Mouse (Mus musculus): ENCODE measurements around the gene Vldlr. TPM values are rescaled to one million over a fixed set of nuclear protein-coding genes. Genes with fewer than 3 reads are reported as not detected.

The Vldlr gene
- polyA plus RNA-seq, 1 experiment: 29.5 TPM

DNA sequence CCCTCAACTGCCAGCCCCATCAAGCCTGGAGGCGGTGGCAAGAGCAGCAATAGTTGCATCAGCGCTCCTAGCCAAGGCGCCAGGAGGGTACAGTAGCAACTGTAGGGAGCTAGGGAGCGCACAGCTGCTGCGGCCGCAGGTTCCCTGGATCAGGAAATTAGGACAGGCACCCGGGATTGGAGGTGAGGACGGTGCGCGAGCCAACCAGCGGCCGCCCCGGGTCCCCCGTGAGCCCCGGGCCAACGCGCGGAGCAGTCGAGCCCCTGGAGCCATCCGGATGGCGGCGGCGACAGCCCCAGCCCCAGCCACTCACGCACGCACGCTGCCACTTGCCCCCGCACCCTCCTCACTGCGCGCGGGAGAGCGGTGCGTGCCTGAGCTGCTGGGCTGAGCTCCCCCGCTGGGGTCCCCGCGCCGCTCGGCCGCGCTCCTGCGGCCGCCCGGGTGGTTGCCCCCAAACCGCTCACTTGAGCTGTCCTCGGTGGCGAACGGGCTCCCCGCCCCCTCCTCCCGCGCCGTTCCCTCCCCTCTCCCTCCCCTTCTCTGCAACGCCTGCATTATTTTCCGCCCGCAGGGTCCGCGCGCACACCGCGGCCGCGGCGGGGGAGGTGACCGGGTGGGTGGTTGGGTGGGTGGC lies 601 bp downstream of the Vldlr start:
- TF ChIP-seq POLR2A (IDR thresholded peaks at IDR 0.05; ENCODE audit: borderline replicate concordance, extremely low read depth, insufficient read depth, insufficient read length, poor library complexity, severe bottlenecking): peak; percentile 45; the same call in 1 of the 2 replicates
- peak; percentile 31; the same call in 1 of the 2 replicates for TF ChIP-seq CTCF (IDR thresholded peaks at IDR 0.05; ENCODE audit: borderline replicate concordance, extremely low read depth, insufficient read depth, insufficient read length)
- peak; percentile 87 for DNase-seq (ENCODE audit: low read depth)

DNA sequence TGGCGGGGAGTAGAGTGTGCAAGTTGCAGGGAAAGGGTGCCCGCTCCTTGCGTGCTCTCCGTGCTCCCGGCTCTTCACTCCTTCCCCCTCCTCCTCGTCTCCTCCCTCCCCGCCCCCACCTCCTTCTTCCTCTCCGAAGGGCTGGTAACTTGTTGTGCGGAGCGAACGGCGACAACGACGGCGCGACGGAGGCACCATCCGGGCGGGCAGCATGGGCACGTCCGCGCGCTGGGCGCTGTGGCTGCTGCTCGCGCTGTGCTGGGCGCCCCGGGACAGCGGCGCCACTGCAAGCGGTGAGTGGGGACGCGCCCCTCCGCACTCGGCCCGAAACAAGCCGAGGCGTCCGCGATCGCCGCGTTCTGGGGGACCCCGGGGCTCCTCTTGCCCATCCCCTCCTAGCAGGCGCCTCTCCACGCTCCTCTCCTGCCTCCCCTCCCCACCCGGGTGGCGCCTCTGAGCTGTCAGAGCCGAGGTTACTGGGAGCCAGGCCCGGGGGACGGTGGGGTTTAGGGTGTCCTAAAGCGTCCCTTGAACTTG lies 1.2 kb downstream of the Vldlr start:
- peak; percentile 92 for DNase-seq (ENCODE audit: low read depth)
- TF ChIP-seq CTCF (IDR thresholded peaks at IDR 0.05; ENCODE audit: borderline replicate concordance, extremely low read depth, insufficient read depth, insufficient read length): no peak
- TF ChIP-seq POLR2A (IDR thresholded peaks at IDR 0.05; ENCODE audit: borderline replicate concordance, extremely low read depth, insufficient read depth, insufficient read length, poor library complexity, severe bottlenecking): peak; percentile 32; the same call in 1 of the 2 replicates

DNA sequence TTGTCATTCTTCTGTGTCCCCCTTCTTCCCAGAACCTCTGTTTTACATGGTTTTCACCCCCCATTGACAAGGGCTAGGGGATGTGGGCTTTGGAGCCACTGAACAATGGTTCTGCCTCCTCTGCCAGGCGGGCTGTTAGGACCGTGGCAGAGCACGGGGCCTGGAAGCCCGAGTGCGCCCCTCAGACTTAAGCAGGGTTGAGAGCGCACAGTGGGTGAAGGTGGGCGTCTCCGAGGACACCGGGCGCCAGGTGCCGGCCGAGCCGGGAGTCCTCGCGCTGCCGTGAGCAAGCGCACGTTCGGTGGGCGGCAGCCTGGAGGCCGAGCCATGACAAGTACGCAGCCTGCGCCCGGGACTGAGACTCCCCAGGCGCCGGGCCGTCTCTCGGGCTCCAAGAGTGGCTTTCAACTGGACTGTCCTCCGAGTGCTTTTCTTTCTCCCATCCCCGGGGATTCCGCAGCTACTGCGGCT lies 1.7 kb downstream of the Vldlr start:
- no peak for TF ChIP-seq CTCF (IDR thresholded peaks at IDR 0.05; ENCODE audit: borderline replicate concordance, extremely low read depth, insufficient read depth, insufficient read length)
- no peak for TF ChIP-seq POLR2A (IDR thresholded peaks at IDR 0.05; ENCODE audit: borderline replicate concordance, extremely low read depth, insufficient read depth, insufficient read length, poor library complexity, severe bottlenecking)
- DNase-seq (ENCODE audit: low read depth): peak; percentile 76

DNA sequence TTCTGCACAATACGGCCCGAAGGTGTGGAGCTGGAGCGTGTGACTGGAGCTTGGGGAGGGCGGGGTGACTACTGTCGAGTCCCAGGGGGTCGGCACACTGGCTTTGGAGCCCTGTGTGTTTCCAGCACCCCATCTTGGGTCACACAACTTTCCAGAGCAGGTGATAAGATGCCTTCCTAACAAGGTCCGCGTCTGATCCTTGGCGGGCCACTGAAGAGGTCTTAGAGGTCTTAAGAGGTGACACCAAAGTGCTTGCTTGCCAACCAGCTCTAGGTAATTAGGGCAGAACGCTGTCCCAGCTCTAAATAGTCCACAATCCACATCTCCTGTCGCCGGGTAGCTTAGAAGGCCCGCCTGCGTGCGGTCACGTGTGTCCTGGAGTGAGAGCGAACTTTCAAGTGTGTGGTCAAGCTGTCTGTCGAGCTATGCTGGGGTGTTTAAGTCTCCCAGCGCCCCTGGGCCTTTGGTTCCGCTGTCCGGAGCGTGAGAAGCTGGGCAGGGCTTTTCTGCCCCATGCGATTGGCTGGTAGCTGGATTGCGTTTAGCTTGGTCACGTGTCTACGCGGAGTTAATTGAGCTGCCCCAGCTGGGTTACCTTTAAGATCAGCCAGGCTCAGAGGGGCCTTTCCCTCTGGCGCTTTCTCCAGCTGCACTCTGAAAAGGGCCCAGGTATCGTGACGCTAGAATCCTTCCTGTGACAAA lies 2.4 kb downstream of the Vldlr start:
- DNase-seq (ENCODE audit: low read depth): peak; percentile 86
- no peak for TF ChIP-seq POLR2A (IDR thresholded peaks at IDR 0.05; ENCODE audit: borderline replicate concordance, extremely low read depth, insufficient read depth, insufficient read length, poor library complexity, severe bottlenecking)
- TF ChIP-seq CTCF (IDR thresholded peaks at IDR 0.05; ENCODE audit: borderline replicate concordance, extremely low read depth, insufficient read depth, insufficient read length): no peak

DNA sequence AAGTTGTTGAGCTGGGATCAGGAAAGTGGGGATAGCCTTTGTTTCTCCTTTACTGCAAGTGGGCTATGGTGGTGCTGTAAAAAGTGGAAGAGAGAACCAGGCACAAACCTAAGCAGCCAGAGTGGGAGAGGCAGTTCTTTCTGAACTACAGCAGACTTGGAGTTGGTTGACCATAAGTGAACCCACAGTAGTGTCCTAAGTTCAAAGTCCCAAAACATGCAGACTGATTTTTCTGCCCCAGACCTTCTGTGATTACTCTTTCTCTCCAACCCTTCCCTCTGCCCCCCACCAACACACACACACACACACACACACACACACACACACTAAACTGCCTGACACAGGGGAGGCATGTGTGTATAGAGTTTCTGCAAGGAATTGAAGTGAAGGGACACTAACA lies 3.3 kb downstream of the Vldlr start:
- TF ChIP-seq CTCF (IDR thresholded peaks at IDR 0.05; ENCODE audit: borderline replicate concordance, extremely low read depth, insufficient read depth, insufficient read length): no peak
- no peak for TF ChIP-seq POLR2A (IDR thresholded peaks at IDR 0.05; ENCODE audit: borderline replicate concordance, extremely low read depth, insufficient read depth, insufficient read length, poor library complexity, severe bottlenecking)

DNA sequence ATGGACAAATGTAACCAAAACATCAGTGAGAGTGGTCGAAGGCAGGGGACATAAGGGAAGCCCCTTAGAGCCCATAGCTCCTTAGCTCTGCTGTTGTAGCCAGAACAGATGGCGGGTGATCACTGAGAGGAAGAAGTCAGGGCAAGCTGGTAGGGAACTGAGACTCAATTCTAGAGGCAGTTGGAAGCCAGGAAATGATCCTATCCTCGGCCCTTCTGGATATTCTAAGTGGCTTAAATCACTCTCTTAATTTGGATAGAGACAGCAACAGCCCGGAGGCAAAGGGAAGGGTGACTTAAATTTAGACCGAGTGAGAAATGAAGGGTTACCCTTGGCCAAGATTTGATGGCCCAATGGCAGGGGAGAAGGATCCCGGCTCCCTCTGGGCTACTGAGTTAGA lies 6.8 kb downstream of the Vldlr start:
- no peak for TF ChIP-seq POLR2A (IDR thresholded peaks at IDR 0.05; ENCODE audit: borderline replicate concordance, extremely low read depth, insufficient read depth, insufficient read length, poor library complexity, severe bottlenecking)
- DNase-seq (ENCODE audit: low read depth): no peak

More for the DNA sequence above, 3.3 kb downstream of the Vldlr start:
- no peak for DNase-seq (ENCODE audit: low read depth)

DNA sequence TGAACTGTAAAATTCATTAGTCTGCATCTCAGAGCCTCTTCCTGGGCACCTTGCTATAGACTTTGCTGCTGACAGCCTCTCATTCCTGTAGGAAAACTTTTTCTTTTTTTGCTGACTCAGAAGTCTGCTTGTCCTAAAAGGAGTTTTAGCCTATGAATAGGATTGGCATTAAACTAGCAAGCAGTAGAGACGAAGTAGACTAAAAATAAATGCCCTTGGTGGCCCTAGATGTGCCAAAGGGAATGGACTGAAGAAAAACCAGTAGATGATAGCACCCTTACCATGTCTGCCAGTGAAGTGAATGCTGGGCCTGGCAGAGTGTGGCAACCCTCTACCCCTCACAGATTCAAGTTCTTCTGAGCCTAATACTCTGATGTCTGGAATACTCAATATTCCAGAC lies 8.1 kb downstream of the Vldlr start:
- DNase-seq (ENCODE audit: low read depth): no peak
- TF ChIP-seq CTCF (IDR thresholded peaks at IDR 0.05; ENCODE audit: borderline replicate concordance, extremely low read depth, insufficient read depth, insufficient read length) (no peak), POLR2A (IDR thresholded peaks at IDR 0.05; ENCODE audit: borderline replicate concordance, extremely low read depth, insufficient read depth, insufficient read length, poor library complexity, severe bottlenecking) (no peak)

DNA sequence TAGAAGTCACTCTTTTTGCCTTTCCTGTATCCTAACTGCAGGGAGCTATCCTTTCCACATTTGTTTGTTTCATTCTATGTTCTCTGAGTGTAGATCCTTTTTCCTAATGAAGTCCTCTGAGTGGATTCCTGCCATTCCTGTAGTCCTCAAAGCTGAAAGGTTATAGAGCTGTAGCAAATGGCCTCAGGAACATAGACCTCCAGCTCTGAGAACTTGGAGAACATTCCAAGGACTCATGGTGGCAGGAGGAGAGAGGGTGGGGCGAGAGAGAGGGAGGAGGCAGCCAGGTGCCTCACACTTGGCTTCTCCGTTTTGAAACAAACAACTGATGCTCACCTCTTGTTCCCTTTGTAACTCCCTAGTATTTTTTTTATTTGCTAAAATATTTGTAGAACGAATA lies 10.3 kb downstream of the Vldlr start:
- DNase-seq (ENCODE audit: low read depth): no peak
- TF ChIP-seq CTCF (IDR thresholded peaks at IDR 0.05; ENCODE audit: borderline replicate concordance, extremely low read depth, insufficient read depth, insufficient read length) (no peak), POLR2A (IDR thresholded peaks at IDR 0.05; ENCODE audit: borderline replicate concordance, extremely low read depth, insufficient read depth, insufficient read length, poor library complexity, severe bottlenecking) (no peak)

DNA sequence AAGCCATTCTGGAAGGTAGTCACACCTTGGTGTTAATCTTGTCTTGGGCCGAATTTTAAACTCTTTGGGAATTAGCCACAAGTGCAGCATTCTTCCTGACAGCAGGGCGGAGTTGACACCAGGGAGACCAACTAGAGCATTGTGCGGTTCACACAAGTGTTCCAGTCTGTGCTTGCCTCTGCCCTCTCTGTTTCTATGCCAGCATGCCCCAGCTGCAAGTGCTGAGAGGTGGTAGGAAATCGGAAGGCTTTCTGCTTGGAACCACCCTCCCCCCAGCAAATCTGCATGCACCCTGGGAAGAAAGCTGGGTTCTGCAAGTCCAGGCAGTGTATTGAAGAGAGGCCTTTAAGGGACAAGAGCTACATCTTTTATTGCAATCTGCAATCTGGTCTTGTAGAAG lies 10.8 kb downstream of the Vldlr start:
- peak; percentile 23 for DNase-seq (ENCODE audit: low read depth)
- TF ChIP-seq CTCF (IDR thresholded peaks at IDR 0.05; ENCODE audit: borderline replicate concordance, extremely low read depth, insufficient read depth, insufficient read length) (no peak), POLR2A (IDR thresholded peaks at IDR 0.05; ENCODE audit: borderline replicate concordance, extremely low read depth, insufficient read depth, insufficient read length, poor library complexity, severe bottlenecking) (no peak)

DNA sequence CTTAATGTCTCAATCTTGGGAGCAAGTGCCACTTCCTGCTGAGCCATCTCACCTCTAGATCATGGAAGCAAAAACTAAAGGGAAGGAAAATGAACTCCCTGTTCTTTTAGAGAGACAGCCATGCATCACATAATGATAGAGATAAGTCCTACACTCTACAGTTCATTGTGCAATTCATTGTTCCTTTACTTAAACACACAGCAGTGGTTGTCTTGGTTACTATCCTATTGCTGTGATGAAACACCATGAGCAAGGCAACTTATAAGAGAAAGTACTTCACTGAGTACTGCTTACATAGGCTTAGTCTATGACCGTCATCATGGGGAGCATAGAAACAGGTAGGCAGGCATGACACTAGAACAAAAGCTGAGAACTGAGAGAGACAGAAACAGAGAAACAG lies 12.0 kb downstream of the Vldlr start:
- TF ChIP-seq POLR2A (IDR thresholded peaks at IDR 0.05; ENCODE audit: borderline replicate concordance, extremely low read depth, insufficient read depth, insufficient read length, poor library complexity, severe bottlenecking) (no peak), CTCF (IDR thresholded peaks at IDR 0.05; ENCODE audit: borderline replicate concordance, extremely low read depth, insufficient read depth, insufficient read length) (no peak)
- DNase-seq (ENCODE audit: low read depth): no peak

DNA sequence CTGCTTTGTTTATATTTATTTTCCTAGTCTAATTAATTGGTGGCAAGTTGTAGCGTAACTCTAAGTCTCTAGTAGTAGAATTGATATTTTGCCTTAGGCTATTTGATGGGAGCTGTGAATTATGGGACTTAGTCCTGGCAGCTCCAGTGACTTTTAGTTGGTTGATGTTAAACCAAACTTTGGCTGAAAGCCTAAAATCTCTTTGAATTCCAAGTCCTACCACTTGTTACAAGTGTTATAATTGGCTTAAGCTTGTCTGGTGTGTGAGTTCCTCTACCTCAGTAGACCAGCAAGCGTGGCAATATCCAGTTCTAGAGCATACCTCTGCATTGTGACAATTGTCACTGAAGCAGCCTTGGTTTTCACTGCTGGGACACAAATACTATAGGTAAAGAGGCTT lies 17.1 kb downstream of the Vldlr start:
- DNase-seq (ENCODE audit: low read depth): no peak
- TF ChIP-seq CTCF (IDR thresholded peaks at IDR 0.05; ENCODE audit: borderline replicate concordance, extremely low read depth, insufficient read depth, insufficient read length): no peak
- TF ChIP-seq POLR2A (IDR thresholded peaks at IDR 0.05; ENCODE audit: borderline replicate concordance, extremely low read depth, insufficient read depth, insufficient read length, poor library complexity, severe bottlenecking): no peak
